Mouse (Mus musculus) kidney, adult 2 months (tissue): Measurements from ENCODE around the gene Bad.

Source experiments
- CTCF ChIP-seq: fragments of 200-500 bp; conservative IDR thresholded peaks from 2 replicates; pipeline ENCODE4 v1.5.1; 2011; ENCODE audit warnings: low read depth, mild to moderate bottlenecking, control low read depth, low read length, moderate library complexity, mixed read lengths; ENCODE audit not compliant: insufficient read depth, insufficient read length
- POLR2A ChIP-seq: fragments of 200-500 bp; IDR thresholded peaks from one replicate; pipeline ENCODE4 v1.6.1; 2011; ENCODE audit warnings: low read depth, low read length, control low read depth

- TF ChIP-seq CTCF = no peak
- peak; percentile 50 for TF ChIP-seq POLR2A
These were observed 609 bp downstream of the Bad start, which contains the start of gene Gpr137 for GRCm38 (mm10) chr19:6942249-6942691.
